Mouse (Mus musculus) E14TG2a.4 (cell line): ENCODE data around the gene Cdk17.

ENCODE experiments used
- H3K27me3 ChIP-seq: 2 replicates; pipeline ENCODE4 v1.6.1; 2014; ENCODE audit warnings: low read length, control low read depth; ENCODE audit not compliant: insufficient read depth
- H3K36me3 ChIP-seq: 2 replicates; pipeline ENCODE4 v1.6.1; 2014; ENCODE audit warnings: low read length, control low read depth; ENCODE audit not compliant: insufficient read depth
- H3K4me1 ChIP-seq: replicated peaks from 2 replicates; pipeline ENCODE4 v1.6.1; 2014; ENCODE audit warnings: low read depth, low read length, control low read depth
- H3K4me3 ChIP-seq: replicated peaks from 2 replicates; pipeline ENCODE4 v1.5.1; 2014; ENCODE audit warnings: mild to moderate bottlenecking, low read length
- H3K9me3 ChIP-seq: 2 replicates; pipeline ENCODE4 v1.6.1; 2014; ENCODE audit warnings: low read length, control low read depth
- CTCF ChIP-seq: conservative IDR thresholded peaks from 2 replicates; pipeline ENCODE4 v1.5.1; 2014; ENCODE audit warnings: low read length
- NANOG ChIP-seq: IDR thresholded peaks from 2 replicates; pipeline ENCODE4 v1.6.1; 2014; ENCODE audit warnings: borderline replicate concordance, low read length, mixed read lengths
- POU5F1 ChIP-seq: IDR thresholded peaks from 2 replicates; pipeline ENCODE4 v1.6.1; 2014; ENCODE audit warnings: low read length, borderline replicate concordance

Cdk17 gene

GRCm38 (mm10) chr10:93122399-93123184 is 38.1 kb upstream of the Cdk17 start:
- no peaks in the 10 kb centered on the region for H3K9me3 ChIP-seq
- no peak for TF ChIP-seq CTCF
- no peak for TF ChIP-seq NANOG
- TF ChIP-seq POU5F1: no peak
- H3K27me3 ChIP-seq: no peaks in the 10 kb centered on the region
- H3K36me3 ChIP-seq: no peaks in the 10 kb centered on the region
- H3K4me1 ChIP-seq: 0 out of 2 replicates have a peak, but pooled peaks cover 3% of the 10 kb centered on the region
- no peak overlapping the region for H3K4me3 ChIP-seq

- Histone ChIP-seq H3K36me3 (no peaks in the 10 kb centered on the region), H3K9me3 (no peaks in the 10 kb centered on the region), H3K4me1 (0 out of 2 replicates have a peak, but pooled peaks cover 3% of the 10 kb centered on the region), H3K27me3 (no peaks in the 10 kb centered on the region), H3K4me3 (no peak overlapping the region)
- TF ChIP-seq NANOG (no peak), CTCF (no peak), POU5F1 (no peak)
These were observed 37.4 kb upstream of the Cdk17 start for GRCm38 (mm10) chr10:93123310-93123709.

GRCm38 (mm10) chr10:93123957-93124613 is 36.6 kb upstream of the Cdk17 start:
- Histone ChIP-seq H3K27me3 (no peaks in the 10 kb centered on the region), H3K36me3 (no peaks in the 10 kb centered on the region), H3K9me3 (no peaks in the 10 kb centered on the region), H3K4me3 (no peak overlapping the region), H3K4me1 (0 out of 2 replicates have a peak, but pooled peaks cover 3% of the 10 kb centered on the region)
- TF ChIP-seq NANOG (no peak), CTCF (no peak), POU5F1 (no peak)

- TF ChIP-seq POU5F1: no peak
- no peak for TF ChIP-seq NANOG
- TF ChIP-seq CTCF: no peak
- Histone ChIP-seq H3K36me3 (no peaks in the 10 kb centered on the region), H3K27me3 (no peaks in the 10 kb centered on the region), H3K9me3 (no peaks in the 10 kb centered on the region), H3K4me1 (0 out of 2 replicates have a peak, but pooled peaks cover 3% of the 10 kb centered on the region), H3K4me3 (no peak overlapping the region)
These were observed 34.6 kb upstream of the Cdk17 start for GRCm38 (mm10) chr10:93126025-93126424.

- Histone ChIP-seq H3K9me3 (no peaks in the 10 kb centered on the region), H3K27me3 (no peaks in the 10 kb centered on the region), H3K36me3 (no peaks in the 10 kb centered on the region), H3K4me3 (no peak overlapping the region), H3K4me1 (0 out of 2 replicates have a peak, but pooled peaks cover 3% of the 10 kb centered on the region)
- TF ChIP-seq NANOG (no peak), CTCF (no peak), POU5F1 (no peak)
These were observed 32.1 kb upstream of the Cdk17 start for GRCm38 (mm10) chr10:93128566-93128965.

GRCm38 (mm10) chr10:93129345-93129744 is 31.3 kb upstream of the Cdk17 start:
- Histone ChIP-seq H3K4me3 (no peak overlapping the region), H3K27me3 (no peaks in the 10 kb centered on the region), H3K4me1 (0 out of 2 replicates have a peak, but pooled peaks cover 3% of the 10 kb centered on the region), H3K9me3 (no peaks in the 10 kb centered on the region), H3K36me3 (no peaks in the 10 kb centered on the region)
- no peak for TF ChIP-seq POU5F1
- no peak for TF ChIP-seq CTCF
- no peak for TF ChIP-seq NANOG

- Histone ChIP-seq H3K36me3 (no peaks in the 10 kb centered on the region), H3K27me3 (no peaks in the 10 kb centered on the region), H3K4me1 (0 out of 2 replicates have a peak, but pooled peaks cover 3% of the 10 kb centered on the region), H3K4me3 (no peak overlapping the region), H3K9me3 (no peaks in the 10 kb centered on the region)
- TF ChIP-seq POU5F1 (no peak), CTCF (no peak), NANOG (no peak)
These were observed 30.7 kb upstream of the Cdk17 start for GRCm38 (mm10) chr10:93129904-93130455.

GRCm38 (mm10) chr10:93130456-93130940 is 30.2 kb upstream of the Cdk17 start:
- Histone ChIP-seq H3K27me3 (no peaks in the 10 kb centered on the region), H3K9me3 (no peaks in the 10 kb centered on the region), H3K36me3 (no peaks in the 10 kb centered on the region), H3K4me1 (0 out of 2 replicates have a peak, but pooled peaks cover 3% of the 10 kb centered on the region), H3K4me3 (no peak overlapping the region)
- TF ChIP-seq NANOG: no peak
- no peak for TF ChIP-seq POU5F1
- no peak for TF ChIP-seq CTCF
